In the genomic region with DNA sequence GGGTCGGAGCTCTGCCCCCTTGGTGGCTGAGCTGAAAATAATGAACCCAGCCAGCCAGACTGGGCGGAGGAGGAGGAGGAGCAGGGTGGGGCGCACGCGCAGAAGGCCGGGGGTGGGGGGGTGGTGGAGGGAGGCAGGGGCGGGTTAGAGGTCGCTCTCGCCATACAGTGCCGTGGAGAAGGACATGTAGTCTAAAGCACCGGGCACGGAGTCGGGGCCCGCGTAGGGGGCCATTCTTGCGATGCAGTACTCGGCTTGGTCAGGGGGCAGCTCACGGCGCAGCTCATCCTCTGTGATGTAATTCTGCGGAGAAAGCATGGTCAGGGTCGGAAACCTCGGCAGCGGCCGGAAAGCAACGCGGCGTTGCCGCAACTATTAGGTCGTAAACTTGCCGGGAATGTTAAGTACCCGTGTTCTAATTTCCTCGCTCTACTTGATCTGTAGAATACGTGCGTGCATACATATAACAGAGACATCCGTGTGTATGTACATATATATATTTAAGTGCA, we compare ENCODE assay signal across 8 mouse cellular contexts. TPM values are rescaled to one million over a fixed set of nuclear protein-coding genes. Genes with fewer than 3 reads are reported as not detected.
A peak's percentile ranks its signal among the peaks of the same experiment; 100 is the strongest.
DNase-seq lines count a peak whose midpoint lies in the region; ATAC-seq lines count a peak whose summit lies in the region.

No protein-coding gene starts in this region.

- 18% methylated on average over 35 of the region's 35 CpGs for WGBS in intestine, embryonic 15.5 days

- intact Hi-C loops in gastrocnemius, postnatal 36 days (cut with DNase I) = no loop called here
- intact Hi-C loops in left cerebral cortex, postnatal 14 days (cut with DNase I) = no loop called here

- H3K9me3 ChIP-seq in intestine, embryonic 15.5 days = no peaks in the 10 kb centered on the region

- H3K27me3 ChIP-seq in intestine, embryonic 15.5 days (replicated peaks) = no peaks in the 10 kb centered on the region

- peak overlapping the region; percentile 45 for H3K4me2 ChIP-seq in intestine, embryonic 15.5 days (replicated peaks)

- DNase-seq in adrenal gland, adult (ENCODE audit: inconsistent age in 2 of 2, low spot score in 1 of 2) = peak; percentile 89 to 97
- peak; percentile 91 for DNase-seq in embryo, embryonic 10 days (ENCODE audit: low spot score)
- DNase-seq in gastrocnemius, postnatal 36 days = peak; percentile 71 to 85
- DNase-seq in left cerebral cortex, postnatal 14 days (ENCODE audit: low spot score in 2 of 2) = peak; percentile 81 to 86
- DNase-seq in right cerebral cortex, postnatal 25 days = peak; percentile 79
- peak; percentile 81 to 83 for DNase-seq in urinary bladder, postnatal 36 days (ENCODE audit: low spot score in 2 of 2)

- H3K27ac ChIP-seq in intestine, embryonic 15.5 days = peak overlapping the region; percentile 76

- H3K4me3 ChIP-seq in intestine, embryonic 15.5 days (replicated peaks) = peak overlapping the region; percentile 56

- H3K9ac ChIP-seq in intestine, embryonic 15.5 days = peak overlapping the region; percentile 54

- peak; percentile 84 for ATAC-seq in intestine, embryonic 15.5 days
- peak; percentile 86 for ATAC-seq in megakaryocyte-erythroid progenitor cell, adult 5-6 weeks (replicated peaks; ENCODE audit: low FRiP score, low TSS enrichment, poor library complexity, severe bottlenecking)

- H3K36me3 ChIP-seq in intestine, embryonic 15.5 days = peaks cover 38% of the 10 kb centered on the region

- 0 out of 2 replicates have a peak, but pooled peaks cover 2% of the 10 kb centered on the region for H3K4me1 ChIP-seq in intestine, embryonic 15.5 days (replicated peaks)

RNA-seq across cellular contexts. Expression of gene Zfp36l1, which starts 55.4 kb away (rescaled TPM):
- total RNA-seq in gastrocnemius, postnatal 36 days (2021) = 10 to 100 TPM; 25.0 to 29.8 TPM
- 95.8 and 107 TPM in 2 replicates for polyA plus RNA-seq in intestine, embryonic 15.5 days (2015; fragmentation: Nextera tagmentation; extraction: Ambion mirVana)
- 10 to 100 TPM; 36.3 to 39.5 TPM for total RNA-seq in left cerebral cortex, postnatal 14 days (2021)
- total RNA-seq in megakaryocyte-erythroid progenitor cell, adult 5-6 weeks (2014; fragmentation: Nextera tagmentation) = 76.1 and 121 TPM in 2 replicates
- total RNA-seq in megakaryocyte-erythroid progenitor cell, adult 5-6 weeks (2017) = 12.4 and 18.5 TPM in 2 replicates

Comparison
In these comparisons a context has a peak if more than half of its experiments do, and no peak if none do; other contexts are left out.
1. Peak in every context shown above with its lines: DNase-seq, ATAC-seq, H3K4me3 ChIP-seq and H3K27ac ChIP-seq.